Mouse (Mus musculus) ES-Bruce4 (cell line): ENCODE data around the gene Gsc. TPM values are rescaled to one million over a fixed set of nuclear protein-coding genes. Genes with fewer than 3 reads are reported as not detected.

Experiments used
- H3K27ac ChIP-seq: 2 replicates; pipeline ENCODE4 v1.5.1; 2012; ENCODE audit warnings: low read length, inconsistent platforms; ENCODE audit not compliant: insufficient read depth
- H3K27me3 ChIP-seq: 2 replicates; pipeline ENCODE4 v1.6.1; 2012; ENCODE audit warnings: mild to moderate bottlenecking, low read length, inconsistent platforms; ENCODE audit not compliant: control insufficient read depth, poor library complexity, insufficient read depth, severe bottlenecking
- H3K36me3 ChIP-seq: 2 replicates; pipeline ENCODE4 v1.6.1; 2012; ENCODE audit warnings: inconsistent platforms, mild to moderate bottlenecking, low read length, moderate library complexity; ENCODE audit not compliant: control insufficient read depth, poor library complexity, insufficient read depth, severe bottlenecking
- H3K4me1 ChIP-seq: one replicate; pipeline ENCODE4 v1.8.1; 2011; ENCODE audit warnings: low read length; ENCODE audit not compliant: control insufficient read depth, insufficient read depth
- H3K4me3 ChIP-seq: 2 replicates; pipeline ENCODE4 v1.5.1; 2011; ENCODE audit warnings: low read depth, mild to moderate bottlenecking, low read length
- H3K9ac ChIP-seq: 2 replicates; pipeline ENCODE4 v1.6.1; 2012; ENCODE audit warnings: low read depth, mild to moderate bottlenecking, inconsistent platforms; ENCODE audit not compliant: poor library complexity, severe bottlenecking
- H3K9me3 ChIP-seq: replicated peaks from 2 replicates; pipeline ENCODE4 v1.6.1; 2012; ENCODE audit warnings: mild to moderate bottlenecking, low read length, inconsistent platforms; ENCODE audit not compliant: control insufficient read depth, poor library complexity, insufficient read depth, severe bottlenecking
- CTCF ChIP-seq: IDR thresholded peaks from one replicate; pipeline ENCODE4 v1.8.1; 2011; ENCODE audit warnings: low read depth, low read length
- EP300 ChIP-seq: IDR thresholded peaks from 2 replicates; pipeline ENCODE4 v1.6.1; 2011; ENCODE audit warnings: low read depth, low read length; ENCODE audit not compliant: insufficient read depth
- POLR2A ChIP-seq: IDR thresholded peaks from one replicate; pipeline ENCODE4 v1.8.1; 2011; ENCODE audit warnings: low read length; ENCODE audit not compliant: insufficient read depth
- polyA plus RNA-seq: library from polyadenylated mRNA; stranded (reverse); fragments of >200 nt; gene quantifications from 2 replicates; pipeline ENCODE4 v1.2.4, GENCODE M21; 2011; ENCODE audit warnings: low read depth; ENCODE audit not compliant: missing spikeins, insufficient read depth, insufficient read length

The Gsc gene
- polyA plus RNA-seq, 1 experiment: 0.63 TPM

- no peak for TF ChIP-seq POLR2A
- TF ChIP-seq EP300: no peak
- no peak for TF ChIP-seq CTCF
- Histone ChIP-seq H3K36me3 (no peaks in the 10 kb centered on the region), H3K27ac (no peak overlapping the region), H3K27me3 (peaks cover 5% of the 10 kb centered on the region), H3K9me3 (no peaks in the 10 kb centered on the region), H3K9ac (no peak overlapping the region), H3K4me3 (no peak overlapping the region), H3K4me1 (no peaks in the 10 kb centered on the region)
These were observed 7.9 kb upstream of the Gsc start for GRCm38 (mm10) chr12:104481007-104481406.

GRCm38 (mm10) chr12:104478193-104478592, 5.1 kb upstream of the Gsc start:
- Histone ChIP-seq H3K9me3 (no peaks in the 10 kb centered on the region), H3K36me3 (no peaks in the 10 kb centered on the region), H3K4me3 (no peak overlapping the region), H3K9ac (no peak overlapping the region), H3K27me3 (peaks cover 17% of the 10 kb centered on the region), H3K4me1 (no peaks in the 10 kb centered on the region), H3K27ac (no peak overlapping the region)
- TF ChIP-seq EP300 (no peak), CTCF (no peak), POLR2A (no peak)

- TF ChIP-seq CTCF (no peak), EP300 (no peak), POLR2A (no peak)
- H3K4me1 ChIP-seq: no peaks in the 10 kb centered on the region
These were observed 4.4 kb upstream of the Gsc start for GRCm38 (mm10) chr12:104477501-104477900.

GRCm38 (mm10) chr12:104477066-104477465, 3.9 kb upstream of the Gsc start:
- Histone ChIP-seq H3K27ac (no peak overlapping the region), H3K4me3 (no peak overlapping the region), H3K9me3 (no peaks in the 10 kb centered on the region), H3K36me3 (no peaks in the 10 kb centered on the region), H3K27me3 (peaks cover 28% of the 10 kb centered on the region), H3K4me1 (no peaks in the 10 kb centered on the region), H3K9ac (no peak overlapping the region)
- TF ChIP-seq CTCF (no peak), POLR2A (no peak), EP300 (no peak)

More at GRCm38 (mm10) chr12:104477501-104477900, 4.4 kb upstream of the Gsc start:
- no peak overlapping the region for H3K27ac ChIP-seq
- no peaks in the 10 kb centered on the region for H3K36me3 ChIP-seq
- no peak overlapping the region for H3K4me3 ChIP-seq
- no peaks in the 10 kb centered on the region for H3K9me3 ChIP-seq
- peaks cover 24% of the 10 kb centered on the region for H3K27me3 ChIP-seq
- no peak overlapping the region for H3K9ac ChIP-seq

- Histone ChIP-seq H3K9me3 (no peaks in the 10 kb centered on the region), H3K27ac (no peak overlapping the region), H3K4me1 (no peaks in the 10 kb centered on the region), H3K36me3 (no peaks in the 10 kb centered on the region), H3K4me3 (peak overlapping the region; percentile 20; the same call in 1 of the 2 replicates), H3K27me3 (peaks cover 33% of the 10 kb centered on the region), H3K9ac (no peak overlapping the region)
- TF ChIP-seq POLR2A: no peak
- 0 out of 2 replicates have a peak, but pooled peaks have one; percentile 13 for TF ChIP-seq EP300
These were observed 2.8 kb upstream of the Gsc start for GRCm38 (mm10) chr12:104475946-104476345.

GRCm38 (mm10) chr12:104474881-104475740, 2.0 kb upstream of the Gsc start:
- Histone ChIP-seq H3K27me3 (peaks cover 35% of the 10 kb centered on the region), H3K27ac (no peak overlapping the region), H3K9ac (no peak overlapping the region), H3K36me3 (no peaks in the 10 kb centered on the region), H3K4me1 (no peaks in the 10 kb centered on the region), H3K4me3 (no peak overlapping the region), H3K9me3 (no peaks in the 10 kb centered on the region)
- TF ChIP-seq POLR2A (no peak), EP300 (no peak), CTCF (no peak)
